Mouse (Mus musculus) hindbrain, embryonic 12.5 days (tissue): Measurements from ENCODE around the gene Aff1. TPM values are rescaled to one million over a fixed set of nuclear protein-coding genes. Genes with fewer than 3 reads are reported as not detected.

ENCODE experiments used
- ATAC-seq: fragments of 200-750 bp; cut with Nextera tagmentation; 2 replicates; pipeline ENCODE4 v1.8.0; 2017; ENCODE audit warnings: moderate TSS enrichment; ENCODE audit not compliant: low FRiP score
- H3K27ac ChIP-seq: fragments of 300-500 bp; sonication (generic); 2 replicates; pipeline ENCODE4 v1.5.1; 2016; ENCODE audit warnings: mild to moderate bottlenecking
- H3K27me3 ChIP-seq: fragments of 300-500 bp; sonication (generic); 2 replicates; pipeline ENCODE4 v1.6.1; 2016; ENCODE audit warnings: mild to moderate bottlenecking
- H3K36me3 ChIP-seq: fragments of 300-500 bp; sonication (generic); 2 replicates; pipeline ENCODE4 v1.6.1; 2016; ENCODE audit warnings: mild to moderate bottlenecking
- H3K4me1 ChIP-seq: fragments of 300-500 bp; sonication (generic); 2 replicates; pipeline ENCODE4 v1.6.1; 2016
- H3K4me2 ChIP-seq: fragments of 300-500 bp; sonication (generic); replicated peaks from 2 replicates; pipeline ENCODE4 v1.6.1; 2016; ENCODE audit warnings: mild to moderate bottlenecking
- H3K4me3 ChIP-seq: fragments of 300-500 bp; sonication (generic); 2 replicates; pipeline ENCODE4 v1.5.1; 2016; ENCODE audit warnings: mild to moderate bottlenecking
- H3K9ac ChIP-seq: fragments of 300-500 bp; sonication (generic); 2 replicates; pipeline ENCODE4 v1.6.1; 2016; ENCODE audit warnings: mild to moderate bottlenecking, moderate library complexity
- H3K9me3 ChIP-seq: fragments of 300-500 bp; sonication (generic); replicated peaks from 2 replicates; pipeline ENCODE4 v1.6.1; 2016; ENCODE audit warnings: mild to moderate bottlenecking
- WGBS: fragments of 180-500 bp; shearing (Covaris S2); methylation state at CpG from one replicate; pipeline ENCODE4 v1.1.7; 2016; 5-methylcytosine and 5-hydroxymethylcytosine counted together
- polyA plus RNA-seq: library from polyadenylated mRNA; unstranded; fragments of >200 nt; fragmentation: Nextera tagmentation; extraction: Ambion mirVana; gene quantifications from 2 replicates; pipeline ENCODE4 v1.2.1, GENCODE M21; 2016

Gene Aff1
- polyA plus RNA-seq, 1 experiment from 2014 or later: 5.4 TPM

- H3K9ac ChIP-seq: no peak overlapping the region
- H3K36me3 ChIP-seq: peaks cover 36% of the 10 kb centered on the region
- peaks cover 17% of the 10 kb centered on the region for H3K4me1 ChIP-seq
- ATAC-seq: no peak
- no peak overlapping the region for H3K4me2 ChIP-seq
- H3K4me3 ChIP-seq: no peak overlapping the region
- WGBS: 51% methylated on average over 5 of the region's 5 CpGs
- H3K27me3 ChIP-seq: no peaks in the 10 kb centered on the region
- no peaks in the 10 kb centered on the region for H3K9me3 ChIP-seq
- no peak overlapping the region for H3K27ac ChIP-seq
These were observed 154.4 kb downstream of the Aff1 start for GRCm38 (mm10) chr5:103846609-103847008.

- peaks cover 26% of the 10 kb centered on the region for H3K36me3 ChIP-seq
- no peak overlapping the region for H3K4me3 ChIP-seq
- no peak overlapping the region for H3K9ac ChIP-seq
- no peak overlapping the region for H3K27ac ChIP-seq
- no peak for ATAC-seq
- no peak overlapping the region for H3K4me2 ChIP-seq
- H3K4me1 ChIP-seq: peaks cover 17% of the 10 kb centered on the region
- no peaks in the 10 kb centered on the region for H3K27me3 ChIP-seq
- 96% methylated on average over 8 of the region's 8 CpGs for WGBS
- H3K9me3 ChIP-seq: no peaks in the 10 kb centered on the region
These were observed 156.4 kb downstream of the Aff1 start for GRCm38 (mm10) chr5:103848546-103848945.

DNA sequence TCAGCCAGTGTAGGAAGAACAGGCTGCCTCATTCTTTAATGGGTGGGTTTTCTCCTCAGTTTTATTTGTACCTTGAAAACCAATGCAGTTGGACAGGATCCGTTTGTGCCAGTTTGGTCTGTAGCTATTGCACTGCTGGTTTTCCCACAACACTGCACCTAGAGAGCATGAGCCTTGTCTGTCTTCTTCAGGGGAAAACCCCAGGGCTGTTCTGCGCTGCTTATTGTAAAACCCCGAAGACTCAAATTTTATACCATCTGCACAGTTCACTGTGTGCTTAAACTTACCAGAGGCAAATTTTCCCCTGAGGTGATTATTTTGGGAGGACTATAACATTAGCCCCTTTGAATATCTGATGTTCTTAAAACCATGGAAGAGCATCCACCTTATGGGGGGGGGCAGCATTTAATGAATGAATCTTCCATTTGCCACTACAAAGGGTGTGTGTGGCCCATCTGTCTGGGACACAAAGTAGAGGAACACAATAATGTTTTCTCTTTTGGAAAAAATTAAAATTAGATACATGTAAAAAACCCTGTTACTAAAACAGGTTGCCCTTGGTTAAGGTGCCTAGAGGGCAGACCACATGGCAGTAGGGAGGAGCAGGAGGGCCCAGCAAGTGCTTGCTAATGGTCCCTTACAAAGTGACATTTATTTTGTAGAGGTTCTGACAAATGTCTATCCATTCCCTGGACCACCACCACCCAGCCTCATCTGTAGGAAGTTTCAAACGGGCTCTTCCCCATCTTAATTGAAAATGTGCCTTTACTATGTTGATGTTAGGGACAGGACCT is 160.8 kb downstream of the Aff1 start:
- Histone ChIP-seq H3K4me2 (no peak overlapping the region), H3K9me3 (no peaks in the 10 kb centered on the region), H3K4me3 (no peak overlapping the region), H3K27ac (no peak overlapping the region), H3K9ac (no peak overlapping the region), H3K4me1 (peaks cover 7% of the 10 kb centered on the region; the same call in 1 of the 2 replicates), H3K36me3 (peaks cover 17% of the 10 kb centered on the region), H3K27me3 (no peaks in the 10 kb centered on the region)
- ATAC-seq: no peak
- 81% methylated on average over 4 of the region's 4 CpGs for WGBS

DNA sequence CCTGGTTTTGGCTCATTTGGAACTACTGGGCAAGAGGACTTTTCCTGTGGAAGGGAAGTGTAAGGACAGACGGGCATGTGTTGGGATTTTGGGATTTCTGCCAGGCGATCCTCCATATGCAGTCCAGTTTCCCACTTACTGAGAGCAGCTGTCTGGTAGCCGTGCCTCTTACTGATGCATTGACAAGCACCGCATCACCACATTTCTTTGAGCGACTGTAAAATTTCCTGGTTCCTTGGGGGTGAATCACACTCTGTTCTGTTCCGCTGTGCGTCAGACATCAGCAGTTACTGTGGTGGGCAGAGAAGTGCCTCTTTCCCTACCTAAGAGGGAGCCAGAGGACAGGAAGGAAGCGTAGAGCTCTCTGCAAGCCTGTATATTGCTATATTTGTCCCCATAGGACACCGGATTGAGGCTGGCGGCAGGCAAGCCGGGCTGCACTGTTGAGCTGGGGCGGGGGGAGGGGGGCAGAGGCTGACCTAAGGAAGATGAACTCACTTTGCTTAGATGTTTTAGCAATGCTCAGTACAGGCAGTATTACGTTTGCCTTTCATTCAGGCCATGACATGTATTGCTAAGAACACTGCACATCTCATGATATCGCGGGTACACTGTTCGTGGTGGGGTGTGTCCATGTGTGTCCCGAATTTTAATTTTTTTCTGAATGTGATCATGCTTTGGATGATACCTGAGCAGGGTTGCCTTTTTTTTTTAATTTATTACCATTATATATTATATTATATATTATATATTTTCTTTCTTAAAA is 162.1 kb downstream of the Aff1 start:
- Histone ChIP-seq H3K4me2 (no peak overlapping the region), H3K4me3 (no peak overlapping the region), H3K9me3 (no peaks in the 10 kb centered on the region), H3K27me3 (no peaks in the 10 kb centered on the region), H3K9ac (no peak overlapping the region), H3K27ac (peak overlapping the region; percentile 60), H3K36me3 (peaks cover 15% of the 10 kb centered on the region), H3K4me1 (peaks cover 7% of the 10 kb centered on the region; the same call in 1 of the 2 replicates)
- peak; percentile 38; the same call in 1 of the 2 replicates for ATAC-seq
- 67% methylated on average over 17 of the region's 17 CpGs for WGBS

DNA sequence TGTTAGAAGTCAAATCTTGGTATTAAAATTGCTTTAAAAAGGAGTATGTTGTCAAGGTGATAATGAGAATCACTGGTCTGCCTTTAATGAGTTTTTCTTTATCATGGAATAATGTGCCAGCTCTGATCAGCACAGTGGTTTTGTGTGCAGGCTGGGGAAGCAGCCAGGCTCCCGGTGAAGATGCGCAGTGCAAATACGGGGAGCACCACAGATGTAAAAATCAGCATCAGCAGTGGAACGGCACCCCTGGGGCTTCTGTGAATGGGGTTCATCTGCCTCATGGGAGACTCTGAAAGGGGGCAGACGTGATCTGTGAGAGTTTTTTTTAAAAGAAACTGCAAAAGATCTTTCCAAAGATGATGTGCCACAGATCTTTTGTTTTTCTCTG is 162.6 kb downstream of the Aff1 start:
- Histone ChIP-seq H3K9ac (no peak overlapping the region), H3K27ac (no peak overlapping the region), H3K9me3 (no peaks in the 10 kb centered on the region), H3K36me3 (peaks cover 9% of the 10 kb centered on the region), H3K4me3 (no peak overlapping the region), H3K4me1 (peaks cover 7% of the 10 kb centered on the region; the same call in 1 of the 2 replicates), H3K4me2 (no peak overlapping the region), H3K27me3 (no peaks in the 10 kb centered on the region)
- 62% methylated on average over 5 of the region's 5 CpGs for WGBS
- ATAC-seq: no peak

- 89% methylated on average over 14 of the region's 14 CpGs for WGBS
- Histone ChIP-seq H3K4me1 (peaks cover 7% of the 10 kb centered on the region; the same call in 1 of the 2 replicates), H3K4me3 (no peak overlapping the region), H3K36me3 (peaks cover 6% of the 10 kb centered on the region), H3K27ac (no peak overlapping the region), H3K4me2 (no peak overlapping the region), H3K9me3 (no peaks in the 10 kb centered on the region), H3K9ac (no peak overlapping the region), H3K27me3 (no peaks in the 10 kb centered on the region)
- no peak for ATAC-seq
These were observed 163.5 kb downstream of the Aff1 start for GRCm38 (mm10) chr5:103855483-103856211.

GRCm38 (mm10) chr5:103856286-103857009 is 164.3 kb downstream of the Aff1 start:
- ATAC-seq: peak; percentile 68

GRCm38 (mm10) chr5:103857151-103857550 is 165.0 kb downstream of the Aff1 start:
- Histone ChIP-seq H3K4me1 (peaks cover 7% of the 10 kb centered on the region; the same call in 1 of the 2 replicates), H3K9ac (no peak overlapping the region), H3K4me3 (no peak overlapping the region), H3K27ac (no peak overlapping the region), H3K27me3 (no peaks in the 10 kb centered on the region), H3K4me2 (no peak overlapping the region), H3K36me3 (peaks cover 5% of the 10 kb centered on the region; the same call in 1 of the 2 replicates), H3K9me3 (no peaks in the 10 kb centered on the region)
- no peak for ATAC-seq
- WGBS: 78% methylated on average over 2 of the region's 2 CpGs

More at GRCm38 (mm10) chr5:103856286-103857009, 164.3 kb downstream of the Aff1 start:
- H3K27me3 ChIP-seq: no peaks in the 10 kb centered on the region
- peaks cover 7% of the 10 kb centered on the region; the same call in 1 of the 2 replicates for H3K4me1 ChIP-seq
- H3K4me2 ChIP-seq: no peak overlapping the region
- H3K9me3 ChIP-seq: no peaks in the 10 kb centered on the region
- no peak overlapping the region for H3K4me3 ChIP-seq
- H3K27ac ChIP-seq: no peak overlapping the region
- WGBS: 67% methylated on average over 5 of the region's 5 CpGs
- no peak overlapping the region for H3K9ac ChIP-seq
- H3K36me3 ChIP-seq: peaks cover 6% of the 10 kb centered on the region; the same call in 1 of the 2 replicates

DNA sequence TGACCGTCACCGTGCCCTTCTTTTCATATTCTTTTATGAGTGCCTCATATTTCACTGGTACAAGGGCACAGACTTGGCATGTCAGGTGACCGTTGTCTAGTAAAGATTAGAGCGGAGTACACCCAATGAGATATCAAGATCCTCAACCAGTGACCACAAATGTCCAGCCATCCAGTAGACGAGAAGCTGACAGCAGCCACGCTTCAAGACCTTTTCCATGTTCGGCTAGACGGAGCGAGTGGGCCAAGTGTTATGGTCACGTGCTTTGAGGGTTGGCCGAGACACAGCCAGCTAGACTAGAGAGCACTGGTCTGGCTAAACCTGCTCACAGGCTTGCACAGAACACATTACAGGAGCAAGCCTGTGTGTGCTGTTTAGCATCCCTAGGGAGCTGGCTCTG is 168.4 kb downstream of the Aff1 start:
- 93% methylated on average over 11 of the region's 11 CpGs for WGBS
- Histone ChIP-seq H3K4me2 (no peak overlapping the region), H3K4me3 (no peak overlapping the region), H3K9me3 (no peaks in the 10 kb centered on the region), H3K4me1 (no peaks in the 10 kb centered on the region), H3K27ac (no peak overlapping the region), H3K36me3 (peaks cover 16% of the 10 kb centered on the region), H3K27me3 (no peaks in the 10 kb centered on the region), H3K9ac (no peak overlapping the region)
- ATAC-seq: no peak

GRCm38 (mm10) chr5:103863759-103864158 is 171.6 kb downstream of the Aff1 start:
- H3K4me2 ChIP-seq: no peak overlapping the region
- H3K27me3 ChIP-seq: no peaks in the 10 kb centered on the region
- WGBS: 97% methylated on average over 4 of the region's 4 CpGs
- H3K4me1 ChIP-seq: no peaks in the 10 kb centered on the region
- peaks cover 20% of the 10 kb centered on the region for H3K36me3 ChIP-seq
- H3K9ac ChIP-seq: no peak overlapping the region
- no peak overlapping the region for H3K27ac ChIP-seq
- H3K9me3 ChIP-seq: no peaks in the 10 kb centered on the region
- no peak overlapping the region for H3K4me3 ChIP-seq
- ATAC-seq: no peak

DNA sequence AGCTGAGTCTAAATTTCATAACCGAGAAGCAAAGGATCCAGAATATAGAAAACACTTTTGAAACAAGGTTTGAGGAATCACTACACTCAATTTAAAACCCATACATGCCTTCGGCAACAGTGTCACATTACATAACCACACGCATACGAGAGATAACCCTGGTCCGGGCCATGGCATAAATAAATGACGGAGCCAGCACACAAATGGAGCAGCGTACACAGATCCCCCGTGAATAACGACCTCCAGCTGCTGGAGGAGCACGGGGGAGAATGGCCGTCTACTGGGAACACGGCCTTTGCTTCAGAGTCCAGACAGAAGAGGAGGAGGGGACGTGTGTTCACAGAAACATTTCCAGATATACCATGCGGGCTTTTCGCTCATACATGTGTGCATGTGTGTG is 197.6 kb downstream of the Aff1 start:
- no peak for ATAC-seq
- no peak overlapping the region for H3K4me3 ChIP-seq
- no peak overlapping the region for H3K9ac ChIP-seq
- no peaks in the 10 kb centered on the region; the same call in 1 of the 2 replicates for H3K36me3 ChIP-seq
- 67% methylated on average over 15 of the region's 15 CpGs for WGBS
- H3K27me3 ChIP-seq: no peaks in the 10 kb centered on the region
- 0 out of 2 replicates have a peak, but pooled peaks cover 3% of the 10 kb centered on the region for H3K4me1 ChIP-seq
- no peak overlapping the region for H3K27ac ChIP-seq
- H3K9me3 ChIP-seq: no peaks in the 10 kb centered on the region
- H3K4me2 ChIP-seq: no peak overlapping the region
